Mouse (Mus musculus): Measurements from ENCODE around the gene Nr6a1.

DNA sequence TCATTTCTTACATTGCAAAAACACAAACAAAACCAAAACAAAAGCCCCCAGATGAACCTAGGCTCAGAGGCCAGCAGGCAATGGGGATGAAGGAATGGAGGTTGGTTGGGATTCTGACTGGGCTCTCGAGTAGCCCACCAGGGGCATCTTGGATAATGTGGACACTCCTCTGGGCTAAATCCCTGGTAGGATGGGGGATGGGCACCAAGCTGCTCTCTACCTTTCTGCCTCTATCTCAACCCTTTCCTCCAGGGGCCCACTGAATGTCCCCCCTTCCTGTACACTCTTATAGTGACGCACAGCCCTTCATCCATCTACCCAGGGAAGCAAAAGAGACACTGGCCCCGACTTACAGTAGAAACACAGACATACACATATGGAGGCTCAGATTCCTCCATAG lies 213.9 kb downstream of the Nr6a1 start:
- TF ChIP-seq CTCF (IDR thresholded peaks at IDR 0.05; ENCODE audit: borderline replicate concordance, control insufficient read depth, extremely low read depth, insufficient read depth, low read length, poor library complexity), result no peak
- no peak for TF ChIP-seq POLR2A (IDR thresholded peaks at IDR 0.05; ENCODE audit: control insufficient read depth, extremely low read depth, insufficient read depth, low read length, poor library complexity)
